Mouse (Mus musculus): ENCODE results near the gene Washc4. TPM values are rescaled to one million over a fixed set of nuclear protein-coding genes. Genes with fewer than 3 reads are reported as not detected.

Gene Washc4
- 24.3 and 32.2 TPM in 2 replicates for polyA plus RNA-seq (2015; fragmentation: Nextera tagmentation; extraction: Ambion mirVana)

GRCm38 (mm10) chr10:83543439-83544102 lies at the start of gene Washc4:
Gene Washc4 (plus strand): TSS chr10:83543752.

DNA sequence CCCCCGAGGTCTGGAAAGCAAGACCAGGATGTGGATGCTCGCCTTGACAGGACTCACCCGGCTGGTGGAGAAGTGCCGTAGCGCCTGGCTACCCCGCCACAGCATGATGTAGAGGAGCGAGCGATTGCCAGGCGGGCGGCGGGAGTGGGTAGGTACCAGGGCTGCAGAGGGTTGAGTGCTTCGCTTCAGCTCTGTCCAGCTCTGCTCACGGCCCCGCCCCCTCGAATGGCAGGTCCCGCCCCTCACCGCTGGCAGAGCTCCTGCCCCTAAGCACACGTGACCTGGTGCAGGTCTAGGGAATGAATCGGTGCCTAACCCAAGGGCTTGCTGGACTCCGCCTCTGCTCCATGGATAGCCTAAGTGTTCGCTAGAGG lies 9.7 kb upstream of the Washc4 start, which contains the start of gene Aldh1l2:
TSS of gene Aldh1l2 (minus strand) at position 231 of the 374 bp plus-strand sequence.

Other genes starting within 250 kb of the Washc4 start
- gene Slc41a2, start 205.9 kb upstream of the Washc4 start, polyA plus RNA-seq (2015; fragmentation: Nextera tagmentation; extraction: Ambion mirVana): 1.9 and 3.1 TPM in 2 replicates
- gene D10Wsu102e, start 183.5 kb upstream of the Washc4 start, polyA plus RNA-seq (2015; fragmentation: Nextera tagmentation; extraction: Ambion mirVana): 0.23 and 0.28 TPM in 2 replicates
- gene Aldh1l2, start 9.6 kb upstream of the Washc4 start, polyA plus RNA-seq (2015; fragmentation: Nextera tagmentation; extraction: Ambion mirVana): 3.5 and 4.3 TPM in 2 replicates
- 22.6 and 29.3 TPM in 2 replicates for gene Appl2, start 105.0 kb downstream of the Washc4 start, polyA plus RNA-seq (2015; fragmentation: Nextera tagmentation; extraction: Ambion mirVana)
- 20.2 and 25.9 TPM in 2 replicates for gene 1500009L16Rik, start 179.1 kb downstream of the Washc4 start, polyA plus RNA-seq (2015; fragmentation: Nextera tagmentation; extraction: Ambion mirVana)

All from urinary bladder, postnatal 0 days (tissue).